Mouse (Mus musculus): ENCODE data around the gene BC024978. TPM values are rescaled to one million over a fixed set of nuclear protein-coding genes. Genes with fewer than 3 reads are reported as not detected.
A peak's percentile ranks its signal among the peaks of the same experiment; 100 is the strongest.

BC024978 gene
- total RNA-seq, 2 experiments from 2014 or later, result 16.1 to 18.1 TPM

DNA sequence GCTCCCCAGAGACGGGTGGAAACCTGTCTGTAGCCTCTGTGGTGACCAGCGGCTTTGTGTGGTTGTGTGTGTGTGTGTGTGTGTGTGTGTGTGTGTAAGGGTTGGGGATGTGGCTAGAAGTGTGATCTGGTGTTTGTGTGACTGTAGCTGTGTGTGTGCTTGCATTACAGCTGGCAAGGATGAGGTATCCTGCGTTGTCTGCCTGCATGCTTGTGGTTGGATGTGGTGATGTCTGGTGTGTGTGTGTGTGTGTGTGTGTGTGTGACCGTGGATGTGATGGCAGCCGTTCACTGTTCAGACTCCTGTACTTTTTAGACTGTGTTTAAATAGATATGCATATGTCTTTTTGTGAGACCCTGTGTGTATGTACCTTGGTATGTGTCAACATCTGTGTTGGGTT, 64.2 kb downstream of the BC024978 start:
- peak; percentile 19 for DNase-seq

Small RNA genes within 50 kb of the gene (microRNA-seq; reads per million reads assigned to microRNA genes)
- gene Mir1191 (not detected), gene Mir3101 (not detected)

Other genes starting within 250 kb of the BC024978 start
- gene Cyp2a12, start 166.7 kb upstream of the BC024978 start, total RNA-seq (2021), result 10 to 100 TPM; 22.2 to 44.2 TPM
- gene Cyp2f2, start 75.9 kb upstream of the BC024978 start, total RNA-seq (2021), result 100 to 1,000 TPM; 291 to 323 TPM
- gene Cyp2t4, start 42.1 kb upstream of the BC024978 start, total RNA-seq (2021), result not detected
- 10 to 100 TPM; 88.9 to 90.2 TPM for gene Egln2, start 29.0 kb upstream of the BC024978 start, total RNA-seq (2021)
- gene Rab4b, start 16.9 kb upstream of the BC024978 start, total RNA-seq (2021), result 10 to 100 TPM; 36.1 to 42.0 TPM
- not detected for gene Gm21983, start 14.7 kb upstream of the BC024978 start, total RNA-seq (2021)
- gene Mia, start 14.6 kb upstream of the BC024978 start, total RNA-seq (2021), result under 1 TPM in 1 of 2 experiments, not detected in 1; 0.69 TPM
- gene Snrpa, start 490 bp downstream of the BC024978 start, total RNA-seq (2021), result 10 to 100 TPM; 59.6 to 66.9 TPM
- gene Itpkc, start 32.9 kb downstream of the BC024978 start, total RNA-seq (2021), result 10 to 100 TPM in 1 of 2 experiments, 1 to 10 TPM in 1; 9.6 to 10.5 TPM
- gene Coq8b, start 37.2 kb downstream of the BC024978 start, total RNA-seq (2021), result 10 to 100 TPM; 33.1 to 36.8 TPM
- gene Numbl, start 62.7 kb downstream of the BC024978 start, total RNA-seq (2021), result 10 to 100 TPM; 11.3 to 13.6 TPM
- gene Ltbp4, start 141.9 kb downstream of the BC024978 start, total RNA-seq (2021), result 100 to 1,000 TPM; 107 to 111 TPM
- 10 to 100 TPM; 19.6 to 22.9 TPM for gene Shkbp1, start 160.2 kb downstream of the BC024978 start, total RNA-seq (2021)
- gene Gm20479, start 161.6 kb downstream of the BC024978 start, total RNA-seq (2021), result 1 to 10 TPM in 1 of 2 experiments, not detected in 1; 2.5 TPM

All from adrenal gland, postnatal 10 days (tissue).